Mouse (Mus musculus) c-Kit-negative CD71-positive TER-119-positive erythroid progenitor cells, embryonic 14.5 days (primary cell): ENCODE measurements around the gene Nsd2.

ENCODE experiments used
- DNase-seq: peaks from one replicate; pipeline ENCODE4 v3.0.0-alpha.2; 2013; ENCODE audit warnings: low read depth, low spot score

Nsd2 gene

DNA sequence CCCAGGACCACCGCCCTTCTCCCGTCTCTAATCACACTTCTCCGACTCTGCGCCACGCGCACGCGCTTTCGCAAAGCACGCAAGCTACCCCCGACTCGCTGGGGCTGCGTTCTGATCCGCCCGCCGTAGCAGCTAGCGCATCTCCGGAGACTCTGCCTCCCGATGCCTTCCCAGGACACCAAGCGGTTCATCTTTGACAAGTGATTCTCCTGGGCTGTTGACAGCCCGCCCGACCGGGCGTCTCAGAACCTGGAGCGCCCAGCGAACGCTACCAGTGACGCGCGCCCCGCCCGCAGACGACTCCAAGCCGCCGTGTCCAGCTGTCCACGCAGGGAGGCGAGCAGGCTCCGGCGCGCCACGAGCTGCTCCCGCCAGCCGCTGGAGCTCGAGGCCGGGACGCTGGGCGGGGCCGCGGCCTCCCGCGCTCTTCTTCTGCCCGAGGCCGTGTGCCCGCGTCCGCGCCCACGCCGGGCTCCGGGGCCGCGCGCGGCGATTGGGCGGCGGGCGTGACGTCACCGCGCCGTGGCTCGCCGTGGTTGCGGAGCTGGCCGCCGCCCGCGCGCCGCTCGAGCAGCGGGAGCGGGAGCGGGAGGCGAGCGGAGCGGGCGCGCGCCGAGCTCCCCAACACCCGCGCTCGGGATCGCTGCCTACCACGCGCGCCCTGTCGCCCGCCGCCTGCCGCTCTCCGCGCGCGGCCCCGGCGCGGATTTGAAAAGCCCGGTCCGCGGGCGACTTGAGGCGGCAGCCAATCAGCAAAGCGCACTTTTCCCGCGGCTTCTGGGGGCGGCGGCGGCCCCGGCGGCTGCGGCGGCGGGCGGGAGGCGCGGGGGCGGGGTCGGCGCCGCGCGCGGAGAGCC lies at the start of gene Nsd2:
Gene Nsd2, plus strand, starts transcription at position 850 of the 857 bp plus-strand sequence.
- DNase-seq = peak; percentile 79

DNA sequence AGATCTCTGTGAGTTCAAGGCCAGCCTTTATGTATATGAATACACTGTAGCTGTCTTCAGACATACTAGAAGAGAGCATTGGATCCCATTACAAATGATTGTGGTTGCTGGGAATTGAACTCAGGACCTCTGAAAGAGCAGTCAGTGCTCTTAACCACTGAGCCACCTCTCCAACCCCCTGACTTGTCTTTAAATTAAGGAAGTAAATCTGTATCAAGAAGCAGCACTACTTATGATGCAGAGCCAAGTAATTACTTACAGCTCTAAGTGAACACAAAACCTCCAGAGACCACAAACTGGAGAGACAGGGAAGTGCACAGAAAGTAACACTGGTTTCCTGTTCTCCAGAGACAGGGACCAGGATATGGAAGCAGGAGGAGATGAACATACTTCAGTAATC lies 43.3 kb upstream of the Nsd2 start:
- DNase-seq = no peak

DNA sequence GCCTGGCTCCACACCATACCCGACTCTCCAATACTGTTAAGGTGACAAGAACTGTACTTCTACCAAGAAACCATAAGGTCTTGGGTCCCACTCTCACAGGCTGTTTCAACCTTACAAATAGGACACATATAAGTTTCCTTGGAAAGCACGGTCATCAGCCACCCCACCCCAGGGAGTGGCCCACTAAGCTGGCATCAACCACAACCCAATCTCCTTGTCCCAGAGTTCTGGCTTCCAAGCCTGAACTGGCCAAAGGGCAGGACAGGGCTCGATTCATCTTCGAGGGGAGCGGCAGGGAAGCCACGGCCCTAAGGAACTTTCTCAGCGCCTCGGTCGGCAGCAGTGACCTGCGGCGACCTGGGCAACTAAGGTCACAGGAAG lies 38.6 kb upstream of the Nsd2 start:
- peak; percentile 41 for DNase-seq

DNA sequence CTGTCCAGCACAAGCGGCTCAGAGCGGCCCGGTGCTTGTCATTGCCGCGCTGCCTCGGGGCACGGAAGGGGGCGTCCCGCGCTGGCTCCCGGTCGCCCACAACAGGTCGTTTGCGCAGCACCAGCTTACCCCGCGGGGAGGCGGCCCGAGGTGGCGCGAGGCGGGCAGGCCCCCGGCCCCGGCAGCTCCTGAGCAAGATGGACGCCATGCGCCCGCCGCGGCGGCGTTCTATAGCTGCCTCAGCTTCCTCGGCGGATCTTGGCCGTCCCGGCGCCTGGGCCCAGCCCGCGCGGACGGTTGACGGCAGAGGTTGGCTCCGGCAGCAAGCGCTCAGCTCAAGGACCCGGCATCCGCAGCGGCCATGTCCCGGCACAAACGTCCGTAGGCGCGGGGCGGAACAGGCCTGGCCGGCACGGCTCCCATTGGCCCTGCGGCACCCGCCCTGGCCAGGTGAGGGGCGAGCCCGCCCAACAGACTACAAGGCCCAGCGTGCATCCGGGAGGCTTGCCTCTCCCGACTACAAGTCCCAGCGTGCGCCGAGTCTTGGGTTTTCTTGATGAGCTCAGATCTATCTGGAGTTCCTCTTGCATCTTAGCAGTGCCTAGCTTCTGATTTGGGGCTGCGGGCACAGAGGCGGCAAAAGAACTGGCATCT lies 38.1 kb upstream of the Nsd2 start, which contains the start of gene Letm1:
Gene Letm1, minus strand, starts transcription at position 473 of the 654 bp plus-strand sequence.
- DNase-seq = peak; percentile 74

GRCm38 (mm10) chr5:33782999-33783390 lies 37.5 kb upstream of the Nsd2 start:
- DNase-seq = no peak

GRCm38 (mm10) chr5:33791912-33792643 lies 28.4 kb upstream of the Nsd2 start:
- DNase-seq = no peak

- no peak for DNase-seq
Observed at GRCm38 (mm10) chr5:33803337-33803736, 17.2 kb upstream of the Nsd2 start.

- no peak for DNase-seq
Observed at GRCm38 (mm10) chr5:33811519-33811918, 9.0 kb upstream of the Nsd2 start.

GRCm38 (mm10) chr5:33816008-33816725 lies 4.4 kb upstream of the Nsd2 start:
- no peak for DNase-seq

DNA sequence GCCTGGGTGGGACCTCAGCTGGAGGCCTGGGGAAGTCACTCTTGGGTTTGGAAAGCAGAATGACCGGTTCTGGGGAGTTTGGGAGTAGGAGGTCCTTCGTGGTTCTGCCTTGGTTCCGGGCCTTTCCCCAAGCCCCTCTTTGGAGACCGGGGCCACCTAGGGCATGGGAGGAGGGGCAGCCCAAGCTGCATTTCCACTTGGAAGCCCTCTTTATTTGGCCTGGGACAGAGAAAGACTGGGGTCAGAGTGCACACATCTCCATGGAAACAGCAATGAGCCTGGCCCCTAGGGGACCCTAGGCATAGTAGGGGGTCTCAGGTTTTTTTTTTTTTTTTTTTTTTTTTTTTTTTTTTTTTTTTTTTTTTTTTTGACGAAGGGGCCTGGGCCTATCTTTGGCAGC lies 2.4 kb upstream of the Nsd2 start:
- no peak for DNase-seq

DNA sequence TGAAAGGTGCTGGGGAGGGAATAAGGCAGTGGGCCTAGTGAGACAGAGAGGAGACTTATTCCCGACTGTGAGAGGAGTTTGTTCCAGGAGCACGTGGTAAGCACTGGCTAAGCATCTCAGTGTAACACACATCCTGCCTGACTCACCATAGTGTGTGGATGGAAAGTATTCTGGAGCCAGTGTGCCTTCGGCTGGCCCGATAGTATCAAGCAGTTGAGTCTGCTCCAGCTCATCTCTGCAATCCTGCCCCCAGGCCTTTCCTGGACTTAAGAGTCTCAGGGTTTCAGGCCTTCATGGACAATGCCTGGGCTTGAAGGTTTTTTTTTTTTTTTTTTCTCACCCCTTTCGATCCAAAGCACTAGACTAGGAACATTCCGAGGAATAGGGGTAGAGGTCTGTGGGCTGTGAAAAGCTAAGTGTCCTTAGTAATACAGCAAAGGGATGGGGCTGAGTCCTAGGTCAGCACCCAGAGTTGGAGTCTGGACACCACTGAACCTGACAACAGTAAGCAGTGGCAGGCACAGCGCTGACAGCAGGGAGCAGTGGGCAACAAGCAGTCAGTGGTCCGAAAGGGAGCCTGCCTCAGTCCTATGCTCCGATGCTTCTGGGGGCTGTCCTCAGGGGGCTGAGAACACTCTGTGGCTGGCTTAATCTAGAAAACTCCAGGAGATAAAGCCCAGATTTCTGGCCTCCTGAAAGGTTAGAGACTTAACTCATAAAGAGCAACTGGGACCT lies 1.2 kb upstream of the Nsd2 start:
- peak; percentile 20 for DNase-seq

DNA sequence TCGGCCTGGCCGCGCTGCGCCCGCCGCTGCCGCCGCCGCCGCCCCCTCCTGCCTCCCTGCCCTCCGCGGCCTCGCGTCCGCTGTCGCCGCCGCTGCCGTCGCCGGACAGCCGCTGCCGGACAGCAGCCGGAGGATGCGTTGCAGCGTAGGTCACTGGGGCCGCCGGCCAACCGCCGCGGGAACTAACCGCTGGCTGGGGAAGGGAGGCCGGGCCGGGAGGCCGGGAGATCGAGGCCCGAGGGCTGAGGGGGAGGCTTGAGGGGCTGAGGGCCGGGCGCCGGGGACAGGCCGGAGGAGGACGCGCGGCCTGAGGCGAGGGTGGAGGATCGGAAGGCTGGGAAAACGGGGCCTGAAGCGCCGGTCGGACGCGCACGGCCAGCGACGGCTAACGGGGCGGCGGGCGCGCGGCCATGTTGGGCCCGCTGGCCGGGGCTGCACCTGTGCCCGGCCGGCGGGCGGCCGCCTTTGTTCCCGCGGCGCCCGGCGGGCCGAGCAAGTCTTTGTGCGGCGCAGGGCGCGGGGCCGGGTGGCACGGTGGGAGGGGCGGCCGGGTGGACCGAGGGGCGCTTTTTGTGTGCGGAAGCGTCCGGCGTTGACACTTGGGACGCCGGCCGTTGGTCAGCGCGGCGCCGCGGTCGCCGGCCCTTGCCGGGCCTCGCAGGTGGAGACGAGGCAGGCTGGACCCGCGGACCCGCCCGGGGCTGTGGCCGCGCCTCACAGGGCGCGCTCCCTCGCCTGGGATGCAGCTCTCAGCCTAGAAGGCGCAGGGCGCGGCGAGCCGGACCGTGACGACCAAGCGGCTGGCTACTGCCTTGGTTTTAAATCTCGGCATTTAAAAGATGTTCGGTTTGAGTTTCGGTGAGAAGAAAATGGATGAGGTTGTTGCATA lies 452 bp downstream of the Nsd2 start:
- peak; percentile 48 for DNase-seq

DNA sequence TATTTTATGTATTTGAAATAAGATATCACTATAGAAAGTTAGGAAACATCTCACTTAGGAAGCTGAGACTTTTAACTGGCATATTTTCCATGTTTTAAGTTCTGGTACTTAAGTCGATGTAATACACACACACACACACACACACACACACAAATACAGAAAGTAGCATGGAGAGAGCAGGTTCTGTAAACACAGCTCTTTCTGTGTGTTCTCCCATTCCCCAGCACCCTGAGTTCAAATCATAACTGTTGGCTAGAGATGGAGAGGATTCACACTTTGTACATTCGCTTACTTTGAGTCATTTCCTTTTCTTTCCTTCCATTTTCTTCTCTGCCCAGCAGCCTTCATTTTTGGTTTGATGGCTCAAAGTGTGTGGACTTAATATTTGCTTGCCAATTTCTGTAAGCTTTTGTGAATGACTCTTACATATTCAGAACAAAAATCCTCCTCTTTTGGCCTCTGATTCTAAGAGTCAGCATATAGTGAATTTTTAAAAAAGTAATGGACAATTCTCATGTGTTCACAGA lies 1.4 kb downstream of the Nsd2 start:
- DNase-seq = no peak

GRCm38 (mm10) chr5:33822456-33822855 lies 1.9 kb downstream of the Nsd2 start:
- no peak for DNase-seq

DNA sequence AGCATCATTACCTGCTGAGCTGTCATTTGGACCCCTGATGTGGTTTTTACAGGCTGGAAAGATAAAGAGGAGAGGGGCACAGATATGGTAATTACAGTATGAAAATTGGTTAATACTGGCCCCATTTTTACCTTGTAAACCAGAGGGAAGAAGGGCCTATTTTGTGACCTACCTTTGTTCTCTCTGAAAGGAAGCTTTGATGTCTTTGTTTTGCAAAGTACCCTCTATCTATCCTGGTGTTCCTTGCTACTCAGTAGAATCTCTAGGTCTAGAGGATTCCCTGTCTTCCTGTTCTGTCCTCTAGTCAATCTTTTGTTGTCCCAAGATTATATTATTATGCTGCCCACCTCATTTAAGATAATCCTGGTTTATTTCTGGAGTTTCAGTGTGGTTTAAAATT lies 5.5 kb downstream of the Nsd2 start:
- DNase-seq = no peak

DNA sequence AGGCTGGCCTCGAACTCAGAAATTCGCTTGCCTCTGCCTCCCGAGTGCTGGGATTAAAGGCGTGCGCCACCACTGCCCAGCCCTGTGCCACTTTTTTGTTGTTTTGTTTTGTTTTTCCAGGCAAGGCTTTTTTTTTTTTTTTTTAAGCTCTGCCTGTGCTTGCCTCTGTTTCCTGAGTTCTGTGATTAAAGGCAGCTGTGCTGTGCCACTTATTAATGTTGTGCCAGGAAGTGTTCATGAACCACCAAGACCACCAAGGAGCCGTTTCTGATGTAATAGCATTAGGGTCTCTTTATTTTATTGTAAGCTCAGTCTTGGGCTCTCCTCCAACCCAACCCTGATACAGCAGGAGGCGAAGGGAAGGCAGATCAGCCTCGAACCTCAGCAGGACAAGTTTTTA lies 7.6 kb downstream of the Nsd2 start:
- DNase-seq = no peak

GRCm38 (mm10) chr5:33829958-33830357 lies 9.4 kb downstream of the Nsd2 start:
- no peak for DNase-seq

DNA sequence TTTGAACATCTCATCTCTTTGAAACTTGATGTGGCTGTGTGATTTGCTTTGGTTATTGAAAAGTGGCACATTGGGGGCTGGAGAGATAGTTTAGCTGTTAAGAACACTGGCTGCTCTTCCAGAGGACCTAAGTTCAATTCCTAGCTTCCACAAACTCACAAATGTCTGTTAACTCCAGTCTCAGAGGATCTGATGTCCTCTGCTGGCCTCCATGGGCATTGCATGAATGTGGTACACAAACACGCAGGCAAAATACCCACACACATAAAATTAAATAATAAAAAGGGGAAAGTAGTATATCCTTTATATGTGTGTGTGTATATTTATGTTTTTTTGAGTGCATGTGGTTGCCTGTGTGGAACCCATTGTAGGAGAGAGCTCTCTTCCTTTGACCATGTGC lies 10.3 kb downstream of the Nsd2 start:
- no peak for DNase-seq

DNA sequence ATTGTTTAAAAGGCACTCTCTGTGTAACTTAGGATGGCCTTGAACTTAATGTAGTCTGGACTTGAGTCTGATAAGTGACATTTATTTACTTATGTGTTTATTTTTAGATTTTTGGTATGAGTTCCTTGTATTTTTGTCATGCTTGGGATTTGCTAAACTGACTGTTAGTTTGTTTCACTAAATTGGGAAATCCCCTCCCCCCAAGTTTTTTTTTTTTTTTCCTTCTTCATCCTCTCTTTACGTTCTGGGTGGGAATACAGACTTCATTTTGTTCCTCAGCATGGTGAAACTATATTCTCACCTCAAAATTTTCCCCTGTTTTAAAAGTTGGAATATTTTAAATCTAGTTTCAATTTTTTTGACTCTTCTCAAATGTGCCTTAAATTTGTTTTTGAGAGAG lies 20.8 kb downstream of the Nsd2 start:
- no peak for DNase-seq

GRCm38 (mm10) chr5:33842549-33842948 lies 22.0 kb downstream of the Nsd2 start:
- DNase-seq = no peak
